ENCODE assay signal across 8 mouse cellular contexts in the genomic region with DNA sequence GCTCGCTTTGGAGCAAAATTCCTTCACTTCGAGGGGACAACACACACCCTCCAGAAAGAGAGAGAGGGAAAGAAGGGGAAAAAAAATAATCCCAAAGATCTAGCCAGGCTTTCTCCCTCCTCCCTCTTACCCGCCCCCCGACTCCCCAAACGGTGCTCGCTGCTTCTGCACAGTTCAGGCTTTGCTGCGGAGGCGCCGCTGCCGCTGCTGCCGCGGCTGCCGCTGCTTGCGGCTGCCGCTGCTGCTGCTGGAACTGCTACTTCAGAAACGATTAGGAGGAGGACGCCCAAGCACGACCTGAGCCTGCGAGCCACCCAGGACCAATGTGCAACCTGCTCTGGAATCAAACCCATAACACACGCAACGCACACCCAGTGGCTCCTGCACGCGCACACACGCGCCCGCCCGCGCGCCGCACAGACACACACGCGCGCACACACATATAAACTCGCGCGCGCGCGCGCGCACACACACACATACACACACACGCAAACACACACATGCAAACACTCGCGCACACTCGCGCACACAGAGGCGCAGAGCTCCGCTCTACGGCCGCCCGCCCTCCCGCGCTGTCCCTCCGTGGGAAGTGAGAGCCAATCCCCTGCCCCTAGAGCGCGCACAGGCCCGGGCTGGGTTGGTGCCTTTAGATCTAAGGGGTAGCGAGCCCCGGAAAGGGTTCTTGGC. TPM values are rescaled to one million over a fixed set of nuclear protein-coding genes. Genes with fewer than 3 reads are reported as not detected.
DNase-seq lines count a peak whose midpoint lies in the region; ATAC-seq lines count a peak whose summit lies in the region.

A gene (minus strand): TSS at position 51 of the 687 bp plus-strand sequence.

- no peaks in the 10 kb centered on the region for H3K36me3 ChIP-seq in megakaryocyte, embryonic 14.5 days (replicated peaks; ENCODE audit: low read length)
- H3K36me3 ChIP-seq in heart, embryonic 14.5 days (ENCODE audit: control insufficient read depth, insufficient read depth, low read length), result no peaks in the 10 kb centered on the region
- no peaks in the 10 kb centered on the region for H3K36me3 ChIP-seq in stomach, embryonic 14.5 days (ENCODE audit: control insufficient read depth, insufficient read depth, low read length)

- peak within 1 kb of the TSS; percentile 99 for H3K4me2 ChIP-seq in heart, embryonic 14.5 days (ENCODE audit: low read length)
- H3K4me2 ChIP-seq in stomach, embryonic 14.5 days (replicated peaks; ENCODE audit: low read depth, low read length), result peak within 1 kb of the TSS; percentile 79

- under 1% methylated on average over 53 of the region's 59 CpGs for whole genome bisulfite sequencing in heart, embryonic 14.5 days
- under 1% methylated on average over 59 of the region's 59 CpGs for WGBS in stomach, embryonic 14.5 days

- peaks cover 9% of the 10 kb centered on the region for H3K4me1 ChIP-seq in megakaryocyte, embryonic 14.5 days
- H3K4me1 ChIP-seq in heart, embryonic 14.5 days (ENCODE audit: control insufficient read depth in 2 of 2, insufficient read depth in 2 of 2, low read length in 2 of 2), result peaks cover 0 to 7% of the 10 kb centered on the region in 2 experiments; a peak in 1 of 4 replicates
- H3K4me1 ChIP-seq in stomach, embryonic 14.5 days (ENCODE audit: control insufficient read depth, insufficient read depth, low read length), result 0 out of 2 replicates have a peak, but pooled peaks cover 4% of the 10 kb centered on the region

- no peak within 1 kb of the TSS for H3K27ac ChIP-seq in heart, embryonic 14.5 days (replicated peaks in 1 of 2; ENCODE audit: control insufficient read depth in 1 of 2, insufficient read depth in 1 of 2, low read depth in 2 of 2, low read length in 2 of 2)
- peak within 1 kb of the TSS; percentile 85 for H3K27ac ChIP-seq in stomach, embryonic 14.5 days (ENCODE audit: low read length)

- peak; percentile 80 for DNase-seq in embryo, embryonic 10.5 days (ENCODE audit: low spot score)
- peak; percentile 72 to 73 for DNase-seq in layer of hippocampus, postnatal 36 days
- DNase-seq in mesoderm, embryonic 11.5 days (ENCODE audit: low read depth, low spot score), result peak; percentile 75
- no peak for DNase-seq in spleen, postnatal 4 days (ENCODE audit: low spot score in 2 of 2)

- peak within 1 kb of the TSS; percentile 88 for H3K4me3 ChIP-seq in megakaryocyte, embryonic 14.5 days (replicated peaks)
- H3K4me3 ChIP-seq in heart, embryonic 14.5 days (ENCODE audit: control insufficient read depth in 1 of 2, insufficient read depth in 1 of 2, low read depth in 1 of 2, low read length in 2 of 2), result peak within 1 kb of the TSS; percentile 74 to 90
- peak within 1 kb of the TSS; percentile 68 for H3K4me3 ChIP-seq in stomach, embryonic 14.5 days (ENCODE audit: low read depth, low read length)

- ATAC-seq in megakaryocyte, adult 5-6 weeks (ENCODE audit: poor library complexity, severe bottlenecking), result no peak
- peak; percentile 71; the same call in 1 of the 2 replicates for ATAC-seq in heart, embryonic 14.5 days (ENCODE audit: insufficient number of reproducible peaks, insufficient read depth, low FRiP score, low read depth)
- ATAC-seq in stomach, embryonic 14.5 days (ENCODE audit: insufficient number of reproducible peaks, insufficient read depth, low FRiP score, low read depth), result peak; percentile 91

- peaks cover 33% of the 10 kb centered on the region for H3K27me3 ChIP-seq in megakaryocyte, embryonic 14.5 days (replicated peaks)
- H3K27me3 ChIP-seq in heart, embryonic 14.5 days (ENCODE audit: control insufficient read depth, insufficient read depth, low read length), result peaks cover 51% of the 10 kb centered on the region
- H3K27me3 ChIP-seq in stomach, embryonic 14.5 days (ENCODE audit: control insufficient read depth, insufficient read depth, low read length), result no peaks in the 10 kb centered on the region

- H3K9me3 ChIP-seq in megakaryocyte, embryonic 14.5 days, result no peaks in the 10 kb centered on the region
- no peaks in the 10 kb centered on the region for H3K9me3 ChIP-seq in heart, embryonic 14.5 days (ENCODE audit: control insufficient read depth, low read length)
- no peaks in the 10 kb centered on the region for H3K9me3 ChIP-seq in stomach, embryonic 14.5 days (ENCODE audit: control insufficient read depth, low read depth, low read length)

- peak within 1 kb of the TSS; percentile 73 for H3K9ac ChIP-seq in heart, embryonic 14.5 days (ENCODE audit: low read length)
- H3K9ac ChIP-seq in stomach, embryonic 14.5 days (replicated peaks; ENCODE audit: low read depth, low read length), result peak within 1 kb of the TSS; percentile 58

RNA-seq across cellular contexts. Expression of the gene that starts here (rescaled TPM):
- 0.01 TPM in 1 of 2 replicates, not detected in the other for polyA plus RNA-seq in megakaryocyte, embryonic 14.5 days (2012; ENCODE audit: insufficient read depth, low replicate concordance)
- total RNA-seq in megakaryocyte, adult 5-6 weeks (2015), result not detected in 2 replicates
- total RNA-seq in megakaryocyte, adult 5-6 weeks (2017), result not detected in 2 replicates
- polyA plus RNA-seq in heart, embryonic 14.5 days (2014; fragmentation: Nextera tagmentation; extraction: Ambion mirVana), result 0.73 and 0.96 TPM in 2 replicates
- total RNA-seq in layer of hippocampus, postnatal 36 days (2021), result 100 to 1,000 TPM; 141 to 157 TPM
- polyA plus RNA-seq in stomach, embryonic 14.5 days (2014; fragmentation: Nextera tagmentation; extraction: Ambion mirVana), result 2.6 and 2.8 TPM in 2 replicates

Comparison
In these comparisons a context has a peak if more than half of its experiments do, and no peak if none do; other contexts are left out.
1. RNA of the gene that starts here (total RNA-seq): 141 to 157 TPM in layer of hippocampus, postnatal 36 days; not detected in megakaryocyte, adult 5-6 weeks; every median in the first group is over 100 times any median in the second.
2. Peak in ATAC-seq, H3K4me3 ChIP-seq, H3K9ac ChIP-seq and H3K4me2 ChIP-seq in heart, embryonic 14.5 days; RNA of the gene not detected or under 1 TPM.
3. DNase-seq: peak in embryo, embryonic 10.5 days (single experiment), layer of hippocampus, postnatal 36 days (2 of 2) and mesoderm, embryonic 11.5 days (single experiment); none in spleen, postnatal 4 days (0 of 2).
4. Peak in every context shown above with its lines, with median percentiles within 50 percentile points of each other: H3K4me3 ChIP-seq.